Mouse (Mus musculus) cerebellum, adult 2 months (tissue): ENCODE measurements around the gene Spert.

Source experiments
- CTCF ChIP-seq: fragments of 200-500 bp; IDR thresholded peaks from 2 replicates; pipeline ENCODE4 v1.5.1; 2011; ENCODE audit warnings: low read depth, mild to moderate bottlenecking, control low read depth, low read length, moderate library complexity, borderline replicate concordance; ENCODE audit not compliant: insufficient read depth
- POLR2A ChIP-seq: fragments of 200-500 bp; IDR thresholded peaks from 2 replicates; pipeline ENCODE4 v1.6.1; 2011; ENCODE audit warnings: low read length, control low read depth, borderline replicate concordance; ENCODE audit not compliant: insufficient read depth

DNA sequence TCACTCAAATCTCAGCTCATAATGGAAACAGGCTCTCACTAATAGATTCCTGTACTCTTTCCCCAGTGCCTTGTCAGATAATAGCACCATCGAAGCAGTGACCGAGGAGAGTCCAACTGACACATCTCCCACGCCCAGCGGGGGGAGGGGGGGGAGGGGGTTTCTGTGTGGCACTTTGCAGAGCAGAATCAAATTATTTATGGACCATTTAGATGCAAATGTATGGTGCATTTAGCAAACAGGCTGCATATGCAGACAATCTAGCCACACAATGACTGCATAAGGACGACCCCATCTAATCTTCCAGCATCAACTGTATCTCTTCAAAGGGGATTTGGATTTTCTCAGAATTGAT, 51.9 kb downstream of the Spert start:
- TF ChIP-seq CTCF (no peak), POLR2A (no peak)
